Comparison of ENCODE assay signal across 11 mouse cellular contexts in the genomic region with DNA sequence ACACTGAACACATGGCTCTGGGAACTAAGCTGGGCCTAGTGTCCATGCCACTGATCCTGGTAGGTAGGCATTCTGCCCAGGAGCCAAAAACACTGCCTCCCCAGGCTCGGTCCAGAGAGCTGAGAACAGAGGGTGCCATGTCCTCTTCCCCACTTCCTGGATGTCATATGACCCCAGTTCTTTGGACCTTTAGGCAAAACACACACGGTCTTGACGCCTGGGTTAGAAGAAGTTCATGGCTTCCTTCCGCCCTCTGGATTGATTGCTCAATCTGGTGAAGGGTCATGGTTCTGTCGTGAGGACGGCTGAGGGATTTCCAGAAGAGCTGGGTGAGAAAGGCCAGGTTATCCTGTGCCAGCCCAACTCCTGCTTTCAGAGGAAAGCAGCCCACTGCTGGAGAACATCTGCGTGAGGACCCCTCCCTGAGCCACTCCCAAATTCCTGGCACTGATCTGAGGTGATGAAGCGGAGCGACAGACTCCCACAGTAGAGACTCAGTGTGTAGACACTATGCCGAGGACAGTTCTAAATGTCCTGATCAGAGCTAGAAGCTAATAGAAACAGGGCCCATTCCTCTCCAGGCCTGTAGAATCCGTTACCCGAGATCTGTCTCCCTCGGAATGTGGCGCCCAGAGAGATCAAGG. TPM values are rescaled to one million over a fixed set of nuclear protein-coding genes. Genes with fewer than 3 reads are reported as not detected.
DNase-seq lines count a peak whose midpoint lies in the region; ATAC-seq lines count a peak whose summit lies in the region.
"Had no signal": no experiment of that assay in that cellular context is flagged by ENCODE, and none has a peak within 500 bp of the region (broad histone marks: within the 10 kb centered on the region; RNA-seq: fewer than 3 reads in every experiment).

No protein-coding gene starts in this region.

- H3K4me2 ChIP-seq in embryonic facial prominence, embryonic 15.5 days (replicated peaks) = no peak overlapping the region

- DNase-seq in adrenal gland, postnatal 10 days = peak; percentile 57
- DNase-seq in adrenal gland, postnatal 25 days = no peak
- DNase-seq in 416B (ENCODE audit: low read depth) = peak; percentile 45
- DNase-seq in kidney, postnatal 14 days = peak; percentile 73
- DNase-seq in right cerebral cortex, postnatal 10 days (ENCODE audit: low spot score in 2 of 2) = no peak
- DNase-seq in embryo, embryonic 9.5 days (ENCODE audit: extremely low spot score) = no peak
- DNase-seq in layer of hippocampus, postnatal 14 days (ENCODE audit: low spot score in 2 of 2) = no peak
- DNase-seq: gastrocnemius, postnatal 25 days; thymus, postnatal 14 days had no signal

- no peaks in the 10 kb centered on the region for H3K27me3 ChIP-seq in embryonic facial prominence, embryonic 15.5 days

- 54% methylated on average over 14 of the region's 14 CpGs for WGBS in embryonic facial prominence, embryonic 15.5 days

- H3K4me1 ChIP-seq in embryonic facial prominence, embryonic 15.5 days = peaks cover 17% of the 10 kb centered on the region; the same call in 1 of the 2 replicates

- no peaks in the 10 kb centered on the region for H3K9me3 ChIP-seq in embryonic facial prominence, embryonic 15.5 days (replicated peaks)

- no peak overlapping the region for H3K4me3 ChIP-seq in embryonic facial prominence, embryonic 15.5 days (replicated peaks)

- H3K27ac ChIP-seq in embryonic facial prominence, embryonic 15.5 days (replicated peaks) = peak overlapping the region; percentile 18

- H3K36me3 ChIP-seq in embryonic facial prominence, embryonic 15.5 days = peaks cover 22% of the 10 kb centered on the region

- no peak for ATAC-seq in embryonic facial prominence, embryonic 15.5 days (ENCODE audit: insufficient number of reproducible peaks, low FRiP score, low TSS enrichment, low read depth)

- H3K9ac ChIP-seq in embryonic facial prominence, embryonic 15.5 days = no peak overlapping the region

RNA-seq across cellular contexts. Expression of gene Cygb, which starts 28.5 kb away (rescaled TPM):
- 10 to 100 TPM; 40.8 to 44.7 TPM for total RNA-seq in adrenal gland, postnatal 10 days (2021)
- 18.7 and 25.4 TPM in 2 replicates for total RNA-seq in adrenal gland, postnatal 25 days (2021)
- 32.7 and 33.3 TPM in 2 replicates for polyA plus RNA-seq in embryonic facial prominence, embryonic 15.5 days (2015; fragmentation: Nextera tagmentation; extraction: Ambion mirVana)
- 10 to 100 TPM; 48.9 to 52.1 TPM for total RNA-seq in layer of hippocampus, postnatal 14 days (2021)
- total RNA-seq: common myeloid progenitor, adult 5-6 weeks had no signal

RNA-seq across cellular contexts. Expression of gene Prcd, which starts 29.3 kb away (rescaled TPM):
- total RNA-seq in adrenal gland, postnatal 10 days (2021) = 1 to 10 TPM; 4.1 to 6.0 TPM
- total RNA-seq in adrenal gland, postnatal 25 days (2021) = 9.2 and 13.0 TPM in 2 replicates
- 3.6 and 3.8 TPM in 2 replicates for polyA plus RNA-seq in embryonic facial prominence, embryonic 15.5 days (2015; fragmentation: Nextera tagmentation; extraction: Ambion mirVana)
- total RNA-seq in layer of hippocampus, postnatal 14 days (2021) = 1 to 10 TPM; 4.6 to 5.0 TPM
- total RNA-seq: common myeloid progenitor, adult 5-6 weeks had no signal

RNA-seq across cellular contexts. Expression of gene Rhbdf2, which starts 55.8 kb away (rescaled TPM):
- 10 to 100 TPM; 11.1 to 14.4 TPM for total RNA-seq in adrenal gland, postnatal 10 days (2021)
- total RNA-seq in adrenal gland, postnatal 25 days (2021) = 17.7 and 24.6 TPM in 2 replicates
- polyA plus RNA-seq in embryonic facial prominence, embryonic 15.5 days (2015; fragmentation: Nextera tagmentation; extraction: Ambion mirVana) = 8.3 and 8.8 TPM in 2 replicates
- total RNA-seq in layer of hippocampus, postnatal 14 days (2021) = 1 to 10 TPM; 1.6 to 1.7 TPM

Comparison
In these comparisons a context has a peak if more than half of its experiments do, and no peak if none do; other contexts are left out.
1. DNase-seq: peak in adrenal gland, postnatal 10 days (single experiment), 416B (single experiment) and kidney, postnatal 14 days (single experiment); none in adrenal gland, postnatal 25 days (single experiment), right cerebral cortex, postnatal 10 days (0 of 2), embryo, embryonic 9.5 days (single experiment) and layer of hippocampus, postnatal 14 days (0 of 2).